Mouse (Mus musculus): Measurements from ENCODE around the gene Vps26c. TPM values are rescaled to one million over a fixed set of nuclear protein-coding genes. Genes with fewer than 3 reads are reported as not detected.

Vps26c gene
- 10 to 100 TPM in 1 of 2 experiments, 1 to 10 TPM in 1; 9.4 to 10.3 TPM for total RNA-seq (2021)
- long read RNA-seq, experiment 1, transcript Vps26c-201 (8 exons, 2,547 nt) = major isoform, 9 of 13 reads
- long read RNA-seq, experiment 1, partial matches to known transcripts = 0 of 13 reads
- long read RNA-seq, experiment 1, other reads (novel, unspliced or antisense) = 4 of 13 reads
- long read RNA-seq, experiment 2, transcript Vps26c-201 (8 exons, 2,547 nt) = major isoform, 8 of 10 reads
- long read RNA-seq, experiment 2, partial matches to known transcripts = 0 of 10 reads
- long read RNA-seq, experiment 2, other reads (novel, unspliced or antisense) = 2 of 10 reads

- DNase-seq = peak; percentile 98
These were observed at the start of gene Vps26c for GRCm38 (mm10) chr16:94526344-94527151. Gene Vps26c, minus strand, starts transcription at chr16:94526830.

- no peak for DNase-seq
These were observed 49.1 kb upstream of the Vps26c start for GRCm38 (mm10) chr16:94575757-94576156.

GRCm38 (mm10) chr16:94574718-94575094, 48.1 kb upstream of the Vps26c start:
- no peak for DNase-seq

- no peak for DNase-seq
These were observed 47.5 kb upstream of the Vps26c start for GRCm38 (mm10) chr16:94574025-94574717.

- no peak for DNase-seq
These were observed 45.8 kb upstream of the Vps26c start for GRCm38 (mm10) chr16:94572422-94572821.

GRCm38 (mm10) chr16:94571111-94571993, 44.7 kb upstream of the Vps26c start:
- DNase-seq = no peak

- DNase-seq = peak; percentile 79
These were observed 43.9 kb upstream of the Vps26c start for GRCm38 (mm10) chr16:94570361-94571041.

- peak; percentile 100 for DNase-seq
These were observed 42.9 kb upstream of the Vps26c start, which contains the start of gene Dyrk1a for GRCm38 (mm10) chr16:94569229-94570176. Gene Dyrk1a, plus strand, starts transcription at chr16:94570010.

GRCm38 (mm10) chr16:94568335-94569228, 42.0 kb upstream of the Vps26c start:
- peak; percentile 86 for DNase-seq

GRCm38 (mm10) chr16:94567751-94568150, 41.1 kb upstream of the Vps26c start:
- no peak for DNase-seq

GRCm38 (mm10) chr16:94566834-94567585, 40.4 kb upstream of the Vps26c start:
- DNase-seq = no peak

- no peak for DNase-seq
These were observed 39.5 kb upstream of the Vps26c start for GRCm38 (mm10) chr16:94566124-94566523.

- no peak for DNase-seq
These were observed 34.0 kb upstream of the Vps26c start for GRCm38 (mm10) chr16:94560618-94561017.

- DNase-seq = no peak
These were observed 33.2 kb upstream of the Vps26c start for GRCm38 (mm10) chr16:94559782-94560181.

GRCm38 (mm10) chr16:94559282-94559681, 32.7 kb upstream of the Vps26c start:
- no peak for DNase-seq

- DNase-seq = no peak
These were observed 29.6 kb upstream of the Vps26c start for GRCm38 (mm10) chr16:94556228-94556627.

GRCm38 (mm10) chr16:94555346-94555745, 28.7 kb upstream of the Vps26c start:
- DNase-seq = no peak

- no peak for DNase-seq
These were observed 25.3 kb upstream of the Vps26c start for GRCm38 (mm10) chr16:94551934-94552333.
